Mouse (Mus musculus): Measurements from ENCODE around the gene Tmem258. TPM values are rescaled to one million over a fixed set of nuclear protein-coding genes. Genes with fewer than 3 reads are reported as not detected.

The Tmem258 gene
- total RNA-seq, 2 experiments from 2014 or later, result 82.2 to 117 TPM

GRCm38 (mm10) chr19:10219108-10219507, 15.3 kb downstream of the Tmem258 start:
- peak; percentile 63; the same call in 1 of the 2 replicates for ATAC-seq (replicated peaks; ENCODE audit: low FRiP score, poor library complexity, severe bottlenecking)

GRCm38 (mm10) chr19:10219593-10219992, 15.8 kb downstream of the Tmem258 start:
- no peak for ATAC-seq (replicated peaks; ENCODE audit: low FRiP score, poor library complexity, severe bottlenecking)

DNA sequence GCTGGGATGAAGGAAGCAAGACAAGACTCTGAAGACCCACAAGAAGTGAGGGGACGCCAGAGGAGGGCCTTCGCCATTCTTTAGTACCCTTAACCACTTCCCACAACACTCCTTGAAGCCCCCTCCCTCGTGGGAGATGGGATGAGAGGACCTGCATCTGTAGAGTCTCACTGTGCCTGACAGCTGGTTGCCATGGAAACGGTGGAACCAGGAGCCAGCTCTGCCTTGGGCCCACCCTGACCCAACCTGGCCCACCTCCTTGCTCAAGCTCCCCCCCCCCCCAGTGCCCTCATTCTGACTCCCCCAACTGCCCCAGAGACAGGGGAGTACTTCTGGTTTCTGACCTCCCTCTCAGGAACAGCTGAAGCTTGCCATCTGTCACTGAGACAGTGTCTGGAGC, 17.8 kb downstream of the Tmem258 start:
- ATAC-seq (replicated peaks; ENCODE audit: low FRiP score, poor library complexity, severe bottlenecking), result no peak

GRCm38 (mm10) chr19:10222656-10223055, 18.8 kb downstream of the Tmem258 start:
- no peak for ATAC-seq (replicated peaks; ENCODE audit: low FRiP score, poor library complexity, severe bottlenecking)

- no peak for ATAC-seq (replicated peaks; ENCODE audit: low FRiP score, poor library complexity, severe bottlenecking)
Measured at GRCm38 (mm10) chr19:10223561-10223960, 19.7 kb downstream of the Tmem258 start.

GRCm38 (mm10) chr19:10224637-10225453, 21.0 kb downstream of the Tmem258 start:
- no peak for ATAC-seq (replicated peaks; ENCODE audit: low FRiP score, poor library complexity, severe bottlenecking)

GRCm38 (mm10) chr19:10225767-10226166, 22.0 kb downstream of the Tmem258 start:
- no peak for ATAC-seq (replicated peaks; ENCODE audit: low FRiP score, poor library complexity, severe bottlenecking)

DNA sequence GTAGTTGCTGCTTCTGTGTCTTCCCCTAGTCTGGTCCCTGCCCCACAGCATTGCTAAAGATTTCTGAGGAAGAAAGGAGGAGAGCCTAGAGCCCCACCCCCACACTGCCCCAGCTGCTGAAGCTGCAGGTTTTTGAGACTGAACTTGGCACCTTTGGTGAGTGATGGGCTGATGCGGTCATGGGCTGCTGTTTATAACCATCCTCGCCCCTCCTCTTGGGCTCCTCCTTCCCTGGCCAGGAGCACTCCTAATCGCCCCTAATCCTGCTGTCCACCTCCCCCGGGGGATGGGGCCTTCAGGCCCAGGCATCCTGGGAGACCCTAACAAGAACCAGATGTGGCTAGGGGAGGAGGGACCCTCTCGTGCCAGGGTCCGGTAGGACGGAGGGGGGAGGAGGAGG, 27.2 kb downstream of the Tmem258 start:
- ATAC-seq (replicated peaks; ENCODE audit: low FRiP score, poor library complexity, severe bottlenecking), result no peak

GRCm38 (mm10) chr19:10231871-10232270, 28.1 kb downstream of the Tmem258 start:
- no peak for ATAC-seq (replicated peaks; ENCODE audit: low FRiP score, poor library complexity, severe bottlenecking)

DNA sequence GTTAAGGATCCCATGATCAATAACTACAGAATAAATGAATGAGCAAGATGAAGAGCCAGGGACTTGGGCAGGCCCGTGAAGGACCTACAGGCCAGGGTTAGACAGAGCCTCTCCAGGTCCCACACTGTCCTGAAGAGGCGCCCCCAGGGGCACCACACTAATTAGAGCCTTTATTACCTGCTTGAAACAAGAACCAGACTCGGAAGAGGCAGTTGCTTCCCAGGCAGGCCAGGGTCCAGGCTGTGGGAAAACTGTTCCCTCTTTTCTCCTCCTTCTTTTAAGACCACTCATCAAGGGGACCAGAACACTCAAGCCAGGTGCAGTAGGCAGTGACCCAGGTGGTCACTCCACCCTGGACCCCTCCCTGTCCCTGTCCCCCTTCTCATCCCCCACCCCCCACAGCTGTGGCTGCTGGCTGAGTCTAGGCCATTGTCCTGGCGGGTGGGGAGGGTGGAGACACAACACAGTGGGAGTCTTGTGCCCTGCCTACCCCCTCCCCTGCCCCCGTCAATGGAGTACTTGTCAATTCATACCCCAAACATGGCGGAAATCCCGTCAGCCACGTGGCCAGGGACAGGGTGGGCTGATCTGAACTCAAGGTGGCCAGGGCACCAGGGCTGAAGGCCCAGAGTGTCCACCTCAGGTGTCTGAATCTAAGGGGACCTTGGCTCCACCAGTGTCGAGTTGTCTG, 28.7 kb downstream of the Tmem258 start:
- no peak for ATAC-seq (replicated peaks; ENCODE audit: low FRiP score, poor library complexity, severe bottlenecking)

DNA sequence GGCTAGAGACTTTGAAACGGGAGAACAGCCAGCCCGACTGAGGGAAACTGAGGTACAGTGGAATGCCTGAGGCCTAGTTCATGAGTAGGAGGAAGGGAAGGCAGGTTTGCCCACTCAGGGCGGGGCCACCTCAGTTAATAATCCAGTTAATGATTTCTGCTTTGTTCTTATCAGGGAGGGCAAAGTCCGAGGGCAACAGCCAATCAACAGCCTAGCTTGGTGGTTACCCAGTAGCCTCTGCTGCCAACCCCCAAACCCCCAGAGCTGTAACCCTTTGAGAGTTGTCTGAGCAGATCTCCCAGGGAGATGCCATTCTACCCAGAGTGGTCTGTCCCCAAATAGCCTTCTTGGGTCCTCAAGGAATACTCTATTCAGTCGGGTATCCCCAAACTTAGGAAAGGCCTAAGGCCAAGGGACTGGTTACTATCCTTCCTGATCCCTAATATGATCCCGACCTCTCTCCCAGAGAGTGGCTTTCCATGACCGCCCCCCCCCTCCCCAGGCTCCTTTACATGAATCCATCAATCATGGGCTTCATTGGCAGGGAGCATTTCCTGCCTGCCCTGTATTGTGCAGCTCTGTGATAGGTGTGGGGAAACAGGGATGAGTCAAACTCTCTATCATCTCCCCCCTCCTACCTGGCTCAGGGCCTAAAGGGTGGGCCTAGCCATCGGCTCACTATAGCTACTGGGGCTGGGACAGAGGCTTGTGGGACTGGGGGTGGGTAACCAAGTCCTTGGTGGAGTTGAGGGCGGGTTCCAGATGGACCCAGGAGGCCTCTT, 32.2 kb downstream of the Tmem258 start:
- ATAC-seq (replicated peaks; ENCODE audit: low FRiP score, poor library complexity, severe bottlenecking), result no peak

- ATAC-seq (replicated peaks; ENCODE audit: low FRiP score, poor library complexity, severe bottlenecking), result no peak
Measured at GRCm38 (mm10) chr19:10238477-10238876, 34.7 kb downstream of the Tmem258 start.

- ATAC-seq (replicated peaks; ENCODE audit: low FRiP score, poor library complexity, severe bottlenecking), result no peak
Measured at GRCm38 (mm10) chr19:10239419-10239818, 35.6 kb downstream of the Tmem258 start.

- no peak for ATAC-seq (replicated peaks; ENCODE audit: low FRiP score, poor library complexity, severe bottlenecking)
Measured at GRCm38 (mm10) chr19:10239975-10240653, 36.3 kb downstream of the Tmem258 start.

DNA sequence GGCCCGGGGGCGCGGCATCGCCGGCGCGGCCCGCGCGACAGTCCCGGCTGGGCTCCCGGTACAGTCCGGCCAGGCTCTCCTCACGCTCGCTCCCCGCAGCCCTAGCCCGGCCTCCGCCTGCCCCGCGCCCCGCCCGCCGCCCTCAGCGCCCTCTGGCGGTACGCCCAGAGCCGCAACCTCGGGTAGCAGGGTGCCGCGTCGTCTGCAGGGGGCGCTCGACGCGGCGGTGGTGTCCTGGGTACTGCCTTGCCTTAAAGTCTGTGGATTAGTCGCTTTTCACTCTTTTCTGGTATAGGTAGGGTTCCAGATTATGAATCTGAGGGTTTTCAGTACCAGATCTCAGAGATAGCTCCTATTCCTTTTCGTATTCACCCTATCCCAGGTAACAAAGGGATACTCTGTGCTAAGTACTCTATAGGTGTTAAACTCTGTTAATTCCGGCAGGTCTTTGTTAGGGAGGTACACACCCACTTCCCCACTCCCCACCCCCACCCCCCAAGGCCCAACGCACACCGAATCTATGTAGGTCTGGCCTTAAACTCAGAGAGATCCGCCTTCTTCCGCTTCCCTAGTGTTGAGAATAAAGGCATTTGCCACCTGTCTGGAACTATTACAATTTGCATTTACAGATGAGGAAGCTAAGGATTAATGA, 37.0 kb downstream of the Tmem258 start, which contains the start of gene Myrf:
TSS of gene Myrf (minus strand) at position 95 of the 652 bp plus-strand sequence.
- peak; percentile 83 for ATAC-seq (replicated peaks; ENCODE audit: low FRiP score, poor library complexity, severe bottlenecking)

- no peak for ATAC-seq (replicated peaks; ENCODE audit: low FRiP score, poor library complexity, severe bottlenecking)
Measured at GRCm38 (mm10) chr19:10242916-10243315, 39.1 kb downstream of the Tmem258 start.

DNA sequence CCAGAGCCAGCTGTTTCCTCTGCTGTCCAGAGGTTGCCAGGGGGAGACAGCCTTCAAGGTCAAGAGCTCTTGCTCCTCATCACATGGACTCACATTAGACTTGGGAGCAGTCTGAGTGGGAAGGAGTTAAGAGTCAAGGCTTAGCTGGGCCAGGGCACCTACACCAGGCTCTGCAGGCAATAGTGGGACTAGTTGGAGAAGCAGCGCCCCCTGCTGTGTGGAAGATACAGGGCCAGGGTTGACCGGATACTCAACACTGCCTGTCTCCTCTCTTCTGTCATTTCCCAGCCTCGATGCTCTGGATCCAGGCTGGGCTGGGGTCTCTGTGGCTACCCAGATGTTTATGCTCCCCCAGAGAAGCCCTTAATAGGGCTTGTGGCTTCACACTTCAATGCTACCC, 40.4 kb downstream of the Tmem258 start:
- ATAC-seq (replicated peaks; ENCODE audit: low FRiP score, poor library complexity, severe bottlenecking), result no peak

DNA sequence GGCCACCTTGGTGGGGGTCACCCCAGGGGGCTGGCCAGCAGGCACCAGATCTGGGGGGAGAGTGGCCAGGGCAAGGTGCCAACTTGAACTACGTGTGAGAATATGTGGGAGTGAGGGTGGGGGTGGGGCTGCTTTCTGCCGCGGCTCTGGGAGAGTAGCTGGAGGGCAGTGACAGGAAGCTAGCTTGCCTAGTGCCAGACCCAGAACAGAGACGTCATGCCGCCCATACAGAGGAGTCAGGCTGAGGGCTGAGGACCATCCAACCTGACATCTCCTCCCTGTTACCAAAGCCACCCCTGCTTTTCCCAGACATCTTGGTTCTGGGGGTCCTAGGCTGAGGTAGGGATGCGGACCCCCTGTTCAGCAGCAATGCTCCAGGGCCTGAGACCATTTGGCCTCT, 43.4 kb downstream of the Tmem258 start:
- no peak for ATAC-seq (replicated peaks; ENCODE audit: low FRiP score, poor library complexity, severe bottlenecking)

DNA sequence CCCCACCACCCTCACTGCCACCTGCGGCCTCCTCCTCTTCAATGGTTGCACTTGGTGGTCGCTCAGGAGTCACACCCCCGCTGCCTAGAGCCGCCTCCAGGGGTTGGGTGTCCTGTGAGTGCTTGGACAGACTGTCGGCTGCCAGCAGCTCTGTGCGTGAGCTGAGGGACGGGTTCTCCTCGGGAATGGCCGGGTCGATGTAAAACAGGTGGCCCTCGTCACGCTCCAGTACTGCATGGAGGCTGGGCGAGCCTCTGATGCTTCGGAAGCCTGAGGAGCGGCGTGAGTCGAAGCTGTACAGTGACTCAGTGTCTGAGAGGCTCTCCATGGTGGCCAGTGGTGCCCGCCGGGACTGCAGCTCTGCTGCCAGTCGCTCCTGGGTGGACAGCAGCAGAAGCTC, 44.3 kb downstream of the Tmem258 start:
- ATAC-seq (replicated peaks; ENCODE audit: low FRiP score, poor library complexity, severe bottlenecking), result no peak

Measured in erythroid progenitor cell, adult 5-6 weeks (primary cell).